Mouse (Mus musculus) cerebellum, postnatal 10 days (tissue): ENCODE measurements at regions not wholly inside any gene's neighbourhood (a gene's known extent, or its start where the extent isn't known, plus 50 kb on each side); places are given as distances from the start of the nearest gene placed in this dataset.

Experiments used
- DNase-seq, 2 experiments: peaks; one replicate each; pipeline ENCODE4 v3.0.0; 2021; ENCODE audit warnings: mixed read lengths in 2 of 2

DNA sequence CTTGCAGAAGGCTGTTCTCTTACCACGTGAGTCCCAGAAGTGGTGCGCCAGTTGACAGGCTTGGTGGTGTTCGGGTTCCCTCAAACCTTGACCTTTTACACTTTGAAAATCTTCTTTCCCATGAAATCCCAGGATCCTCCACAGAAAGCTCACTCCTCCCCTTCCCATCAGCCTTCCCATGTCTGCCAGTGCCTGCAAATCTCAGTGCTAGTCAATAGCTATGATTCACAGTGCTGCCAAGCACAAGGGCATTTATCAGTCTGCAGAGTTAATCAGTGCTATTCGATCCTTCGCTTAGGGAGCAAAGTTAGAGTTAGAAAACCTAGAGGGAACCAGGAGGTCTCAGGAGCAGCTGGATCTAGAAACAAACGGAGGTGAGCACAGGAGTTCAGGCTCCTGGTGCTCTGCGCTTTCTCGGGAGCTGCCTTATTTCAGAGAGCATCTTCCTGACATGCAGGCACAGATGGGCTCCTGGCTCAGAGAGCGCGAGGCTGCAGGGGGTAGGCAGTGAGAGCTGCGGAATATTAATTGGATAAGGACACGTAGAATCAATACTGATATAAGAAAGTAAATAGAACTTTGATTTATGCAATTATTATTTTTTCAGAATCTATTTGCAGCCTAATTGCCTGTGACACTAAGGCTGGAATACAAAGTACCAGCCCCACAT is 190.0 kb upstream of the Tgfbr2 start:
- DNase-seq = peak; percentile 50 to 73

DNA sequence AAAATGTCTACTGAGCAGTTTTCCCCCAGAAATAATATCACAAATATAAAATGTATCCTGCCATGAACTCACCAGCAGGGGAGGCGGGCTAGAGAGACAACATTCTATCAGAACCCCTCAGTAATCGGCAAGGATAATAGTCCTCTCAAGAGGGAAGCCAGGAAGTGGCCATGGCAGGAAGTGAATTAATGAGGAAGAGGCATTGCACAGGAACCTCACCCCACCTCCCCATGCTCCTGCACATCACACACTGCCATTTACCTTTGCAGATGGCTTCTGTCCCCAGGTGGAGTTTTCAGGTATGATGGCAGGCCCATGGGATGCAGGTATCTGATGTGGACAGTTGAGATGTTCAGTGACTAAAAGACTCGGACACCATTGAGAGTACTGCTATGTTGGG is 185.9 kb upstream of the Tgfbr2 start:
- DNase-seq = no peak

DNA sequence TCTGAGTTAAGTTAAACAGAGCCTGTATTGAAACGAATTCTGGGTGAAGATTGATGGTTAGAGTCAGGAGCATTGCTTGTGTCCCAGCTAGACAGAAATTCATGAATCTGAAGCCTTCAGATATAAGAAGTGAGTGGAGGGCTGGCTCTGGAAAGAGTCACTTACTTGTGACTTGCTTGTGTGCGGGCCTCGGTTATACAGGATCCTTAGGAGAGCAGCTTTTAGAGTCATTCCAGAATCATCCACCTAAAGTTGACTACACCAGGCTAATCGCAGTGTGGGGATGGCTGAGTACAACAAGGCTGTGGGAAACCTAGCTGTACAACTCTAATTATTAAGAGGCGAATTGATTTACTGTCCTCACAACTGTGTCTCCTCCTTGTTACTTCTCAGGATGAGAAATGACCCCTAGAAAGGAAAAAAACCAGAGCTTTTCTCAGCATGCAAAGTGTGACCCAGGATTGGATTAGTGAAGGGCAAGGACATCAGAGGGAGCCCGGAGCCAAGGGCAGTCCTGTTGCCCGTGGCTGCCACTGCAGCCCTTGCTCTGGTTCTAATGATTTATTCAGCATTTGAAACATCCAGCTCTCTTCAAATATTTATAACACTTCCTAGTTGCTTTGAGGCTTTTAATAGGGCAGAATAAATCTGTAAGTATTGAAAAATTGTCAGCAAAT is 179.0 kb upstream of the Tgfbr2 start:
- no peak for DNase-seq

DNA sequence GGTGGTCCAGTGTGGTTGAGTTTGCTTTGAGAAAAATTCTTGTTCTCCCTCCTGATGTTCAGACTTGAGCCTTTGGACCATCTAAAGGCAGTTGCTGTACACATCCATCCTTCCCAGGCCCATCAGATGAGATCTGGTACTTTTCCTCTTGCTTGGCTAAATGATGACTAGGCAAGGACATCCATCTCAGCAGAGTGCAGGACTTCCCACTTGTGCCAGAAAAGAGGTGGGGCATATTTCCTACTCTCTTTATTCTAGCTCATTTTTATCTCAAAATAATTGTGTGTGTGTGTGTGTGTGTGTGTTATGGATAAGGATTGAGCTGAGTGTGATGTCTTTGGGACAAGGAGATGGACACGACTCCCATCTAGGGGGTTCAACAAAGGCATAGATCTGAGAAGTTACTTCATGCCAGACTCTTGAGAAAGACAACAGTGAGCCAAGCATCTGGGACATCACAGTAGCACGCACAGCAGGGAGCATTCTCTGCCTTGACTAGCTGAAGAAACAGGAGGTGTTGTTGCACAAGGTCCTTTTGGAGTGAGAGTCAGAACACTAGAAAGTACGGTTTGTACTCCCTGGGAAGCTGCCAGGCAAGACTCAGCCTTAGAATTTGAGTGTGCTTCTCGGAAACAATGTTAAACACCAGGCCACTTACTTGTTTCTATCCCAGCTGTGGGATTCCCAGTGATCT is 177.8 kb upstream of the Tgfbr2 start:
- DNase-seq = no peak

DNA sequence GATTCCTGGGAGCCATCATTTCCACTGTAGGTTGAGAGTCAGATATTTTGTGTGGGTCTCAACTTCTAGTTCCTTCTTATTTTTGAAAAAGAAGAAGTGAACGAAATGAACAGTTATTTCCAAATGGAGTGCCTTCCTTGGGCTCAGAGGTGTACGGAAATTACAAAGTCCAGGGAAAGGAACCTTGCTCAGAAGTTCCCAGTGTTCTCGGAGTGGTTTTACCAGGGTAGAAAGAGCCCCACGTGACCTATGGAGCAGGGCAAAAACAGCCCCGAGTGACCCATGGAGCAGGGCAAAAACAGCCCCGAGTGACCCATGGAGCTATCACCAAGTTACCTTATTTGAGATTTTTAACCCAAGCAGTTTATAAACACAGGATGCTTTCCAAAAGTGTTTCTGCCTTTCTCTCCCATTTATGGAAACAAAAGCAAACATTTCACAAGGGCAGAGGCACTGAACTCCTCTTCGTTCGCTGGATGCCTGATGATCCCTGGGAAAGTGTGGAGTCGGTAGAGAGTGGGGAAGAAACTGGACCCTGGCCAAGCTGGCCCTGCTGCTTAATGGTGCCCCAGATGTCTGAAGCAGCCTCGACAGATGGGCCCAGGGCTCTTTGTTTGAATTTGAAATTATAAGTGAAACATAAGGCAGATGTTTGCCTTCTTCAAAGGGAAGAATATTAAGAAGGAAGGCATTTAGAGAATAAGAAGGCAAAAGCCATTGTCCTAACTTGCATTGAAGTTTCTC is 175.8 kb upstream of the Tgfbr2 start:
- peak; percentile 73 to 78 for DNase-seq

DNA sequence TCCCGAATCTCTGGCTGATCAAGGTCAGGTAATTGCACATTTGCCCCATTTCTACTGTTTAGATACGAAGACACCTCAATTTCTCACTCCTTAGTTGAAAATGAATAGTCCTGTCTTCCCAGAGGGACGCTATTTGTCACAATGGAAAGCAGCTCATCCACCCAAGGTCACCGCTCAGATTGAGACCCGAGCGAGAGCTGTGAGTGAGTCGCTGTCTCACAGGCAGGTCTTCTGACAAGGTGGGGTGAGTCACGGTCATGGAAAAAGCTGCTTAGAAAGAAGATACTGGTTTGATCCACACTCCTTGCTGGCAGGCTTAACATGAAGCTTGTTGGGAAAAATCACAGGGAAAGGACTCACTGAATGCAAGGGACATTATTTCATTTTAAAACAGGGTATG is 171.9 kb upstream of the Tgfbr2 start:
- DNase-seq = no peak

DNA sequence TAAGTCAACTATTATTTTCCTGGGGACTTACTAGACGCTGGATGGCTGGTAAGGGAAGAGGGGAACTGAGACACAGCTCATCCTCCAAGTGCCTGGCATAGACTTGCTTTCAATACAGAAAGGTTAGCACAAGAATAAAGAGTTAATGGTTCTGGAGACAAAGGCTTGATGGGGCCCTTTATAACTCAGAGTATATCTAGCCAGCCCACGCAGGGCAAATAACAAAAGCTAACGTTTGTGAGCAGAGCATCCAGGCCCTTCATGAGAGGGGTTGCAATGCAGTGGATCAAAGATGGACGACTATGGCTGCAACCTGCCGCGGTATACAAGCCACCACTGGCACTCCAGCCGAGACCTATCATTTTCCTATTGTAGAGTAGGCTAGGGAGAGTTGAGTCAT is 171.3 kb upstream of the Tgfbr2 start:
- DNase-seq = no peak

DNA sequence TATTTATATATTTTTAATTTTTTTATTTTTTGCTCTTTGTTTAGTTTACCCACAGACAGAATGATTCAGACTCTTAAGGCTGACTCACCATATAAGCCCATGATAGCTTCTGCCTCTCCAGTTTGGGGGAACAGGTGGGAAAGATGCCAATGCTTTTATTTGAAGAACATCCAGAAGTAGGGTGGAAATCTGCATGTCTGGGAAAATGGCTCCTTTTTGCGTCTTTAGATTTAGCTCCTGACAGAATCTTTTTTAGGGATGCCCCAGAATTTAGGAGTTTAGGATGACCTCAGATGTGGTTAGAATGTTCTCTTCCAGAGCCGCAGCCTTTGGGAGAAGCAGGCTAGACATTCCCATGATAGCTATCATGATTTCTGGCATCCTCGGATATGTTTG is 167.9 kb upstream of the Tgfbr2 start:
- no peak for DNase-seq

DNA sequence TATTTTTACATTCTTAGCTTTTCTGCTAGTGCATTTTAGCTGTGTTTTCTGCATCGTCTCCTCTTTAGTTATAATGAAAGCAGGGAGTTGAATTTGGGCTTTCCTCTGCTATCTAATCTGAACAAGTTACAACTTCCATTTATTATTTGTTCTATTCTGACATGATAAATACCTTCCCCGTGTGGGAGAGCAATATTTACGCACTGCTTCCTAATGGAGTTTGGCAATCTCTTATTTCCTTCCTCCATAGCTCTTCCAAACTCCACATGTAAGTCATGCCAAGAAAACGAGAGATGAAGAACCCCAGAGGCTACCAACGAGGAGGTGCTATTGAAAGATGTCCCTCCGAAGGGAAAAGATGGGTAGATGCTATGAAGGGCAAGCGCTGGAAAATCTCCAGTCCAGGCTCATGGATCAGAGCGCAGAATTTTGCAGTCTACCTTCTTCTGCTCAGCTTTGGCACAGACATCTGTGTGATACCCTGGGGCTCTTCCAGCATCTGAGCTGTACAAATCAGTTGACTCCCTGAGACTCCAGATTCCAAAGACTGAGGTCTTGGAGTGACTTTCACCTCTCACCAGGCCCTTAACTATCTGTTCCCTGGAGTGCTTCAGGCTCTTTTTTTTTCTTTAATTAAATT is 167.4 kb upstream of the Tgfbr2 start:
- peak; percentile 36 to 47 for DNase-seq

DNA sequence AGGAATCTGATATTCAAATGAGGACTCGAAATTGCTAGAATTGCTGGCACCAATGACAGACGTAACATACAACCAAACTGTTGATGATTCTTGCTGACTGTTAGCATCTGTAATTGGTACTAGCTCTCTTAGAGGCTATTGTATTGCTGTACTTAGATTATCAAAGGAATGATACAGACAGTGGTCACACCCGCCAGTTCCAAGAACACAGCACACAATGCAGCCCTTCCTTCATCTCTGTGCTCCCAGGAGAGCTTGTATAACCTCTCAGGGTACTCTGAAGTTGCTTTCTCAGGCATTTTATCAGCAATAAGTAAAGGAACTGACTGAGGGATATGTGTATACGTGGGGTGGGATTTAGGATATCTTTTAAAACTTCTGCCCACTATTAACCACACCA is 166.8 kb upstream of the Tgfbr2 start:
- DNase-seq = no peak

DNA sequence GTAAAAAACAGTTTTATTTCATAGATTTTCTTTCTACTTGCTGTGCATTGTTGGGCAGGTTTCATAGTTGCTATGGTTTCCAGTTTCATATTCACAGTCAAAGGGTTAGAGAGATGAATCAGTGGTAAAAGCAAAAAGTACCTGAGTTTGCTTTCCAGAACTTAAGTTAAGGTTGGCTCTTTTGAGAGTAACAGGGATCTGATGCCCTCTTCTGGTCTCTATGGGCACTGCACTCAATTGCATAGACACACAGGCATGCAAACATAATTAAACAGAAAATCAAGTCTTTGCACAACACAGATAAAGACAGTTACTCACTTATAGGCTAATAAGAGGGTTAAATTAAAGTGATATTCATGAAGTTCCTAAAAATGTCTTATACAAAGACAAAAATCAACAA is 165.8 kb upstream of the Tgfbr2 start:
- no peak for DNase-seq

DNA sequence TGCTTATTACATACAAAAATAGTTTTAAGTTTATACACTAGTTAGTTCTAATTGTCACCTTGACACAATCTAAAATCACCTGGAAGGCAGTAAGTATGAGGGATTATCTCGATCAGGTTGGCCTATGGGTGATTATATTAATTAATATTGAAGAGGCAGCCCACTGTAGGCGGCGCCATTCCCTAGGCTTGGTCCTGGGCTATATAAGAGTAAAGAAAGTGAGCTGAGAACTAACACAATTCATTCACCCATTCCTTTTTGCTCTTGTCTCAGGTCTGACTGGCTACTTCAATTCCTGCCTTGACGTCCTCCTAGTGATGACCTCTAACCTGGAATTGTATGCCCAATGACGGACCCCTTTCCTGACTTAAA is 163.6 kb upstream of the Tgfbr2 start:
- no peak for DNase-seq

DNA sequence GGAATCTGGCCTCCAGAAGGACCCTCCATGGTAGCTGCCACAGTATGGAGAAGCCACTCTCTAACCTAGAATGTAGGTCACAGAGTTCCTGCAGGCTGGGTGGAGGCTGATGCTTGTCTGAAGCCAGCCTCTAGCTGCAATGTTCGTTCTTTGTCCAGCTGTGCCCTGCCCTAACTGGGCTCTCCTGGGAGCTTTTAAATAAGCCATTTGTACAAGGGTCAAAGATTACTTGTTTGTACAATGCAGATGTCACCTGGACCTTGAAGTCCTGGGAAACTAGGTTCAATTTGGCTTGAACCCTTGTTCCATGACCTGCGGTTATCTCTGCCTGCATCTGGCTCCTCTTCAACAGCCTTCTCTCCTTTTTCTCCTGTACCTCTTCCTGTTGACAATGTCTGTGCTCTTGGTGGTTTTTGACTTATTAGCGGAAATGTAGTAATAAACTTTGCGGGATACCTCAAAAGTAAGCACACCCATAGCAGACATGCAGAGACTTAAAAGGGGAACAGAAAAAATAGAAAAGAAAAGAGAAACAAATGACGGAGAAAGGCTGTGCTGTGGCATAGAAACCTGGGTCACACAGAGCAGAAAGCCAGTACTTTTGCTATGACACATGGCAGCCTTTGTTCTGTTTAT is 163.1 kb upstream of the Tgfbr2 start:
- no peak for DNase-seq

DNA sequence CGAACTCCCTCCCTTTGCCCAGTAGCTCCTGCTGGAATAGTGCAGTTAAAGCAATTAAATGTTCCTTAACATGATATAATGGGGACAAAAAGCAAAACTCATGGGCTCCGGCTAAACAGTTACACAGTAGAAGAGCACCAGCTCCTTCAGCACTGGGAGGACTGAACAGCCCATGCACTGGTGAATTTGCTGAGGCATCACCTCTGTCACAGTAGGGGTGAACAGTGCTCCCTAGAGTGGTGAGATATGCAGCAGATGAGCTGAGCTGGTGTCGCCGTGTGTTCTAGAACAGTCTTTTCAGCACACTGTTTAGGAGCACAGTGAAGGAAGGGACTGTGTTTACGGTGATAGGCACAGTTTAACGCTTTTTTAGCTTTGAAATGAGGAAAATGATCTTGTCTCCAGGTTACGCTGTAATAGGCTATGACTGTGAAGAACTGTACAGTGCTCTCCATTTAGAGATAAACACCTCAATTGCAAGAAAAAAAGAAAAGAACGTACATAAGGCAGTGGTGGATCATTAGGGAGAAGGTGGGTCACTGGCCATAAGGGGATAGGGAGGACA is 162.4 kb upstream of the Tgfbr2 start:
- DNase-seq = no peak

DNA sequence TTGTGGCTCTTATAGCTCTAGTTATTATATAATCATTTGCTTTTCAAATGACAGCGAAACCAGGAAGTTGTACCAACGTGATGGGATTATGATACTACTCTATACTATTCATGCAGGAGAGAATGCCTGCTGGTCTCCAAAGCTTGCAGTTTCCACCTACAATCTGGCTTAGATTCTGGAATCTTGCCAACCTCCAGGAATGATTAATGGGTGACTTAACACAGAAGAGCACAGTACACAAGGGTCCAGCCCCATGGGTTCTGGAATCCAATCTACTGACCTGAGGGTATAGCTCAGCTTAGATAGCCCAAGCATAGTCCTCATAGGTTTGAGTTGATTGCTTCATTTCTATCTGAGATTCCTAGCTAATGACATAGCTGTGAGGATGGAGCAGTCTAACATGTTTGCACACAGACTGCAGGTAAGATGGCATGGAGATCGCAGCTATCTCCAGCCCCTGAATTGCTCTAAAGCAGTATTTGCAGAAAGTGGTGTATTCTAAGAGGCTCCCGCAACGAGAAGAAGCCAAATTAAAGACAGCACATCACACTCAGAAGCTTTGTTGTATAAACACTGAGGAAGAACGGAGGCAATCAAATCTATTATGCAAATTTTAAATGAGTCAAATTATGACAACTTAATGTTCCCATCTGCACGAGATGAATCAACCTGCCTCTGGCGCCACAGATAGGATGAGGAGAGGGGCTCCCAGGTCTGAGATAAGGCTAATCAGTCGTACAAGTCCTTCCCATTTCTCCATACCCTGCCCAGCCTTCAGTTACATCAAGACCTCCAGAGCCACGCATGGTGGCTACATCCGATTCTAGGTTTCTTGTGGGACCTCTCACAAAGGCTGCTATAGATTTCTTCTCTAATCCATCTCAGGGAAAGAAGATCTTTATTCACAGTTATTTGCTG is 160.7 kb upstream of the Tgfbr2 start:
- DNase-seq = peak in 1 of 2 experiments; percentile 29

DNA sequence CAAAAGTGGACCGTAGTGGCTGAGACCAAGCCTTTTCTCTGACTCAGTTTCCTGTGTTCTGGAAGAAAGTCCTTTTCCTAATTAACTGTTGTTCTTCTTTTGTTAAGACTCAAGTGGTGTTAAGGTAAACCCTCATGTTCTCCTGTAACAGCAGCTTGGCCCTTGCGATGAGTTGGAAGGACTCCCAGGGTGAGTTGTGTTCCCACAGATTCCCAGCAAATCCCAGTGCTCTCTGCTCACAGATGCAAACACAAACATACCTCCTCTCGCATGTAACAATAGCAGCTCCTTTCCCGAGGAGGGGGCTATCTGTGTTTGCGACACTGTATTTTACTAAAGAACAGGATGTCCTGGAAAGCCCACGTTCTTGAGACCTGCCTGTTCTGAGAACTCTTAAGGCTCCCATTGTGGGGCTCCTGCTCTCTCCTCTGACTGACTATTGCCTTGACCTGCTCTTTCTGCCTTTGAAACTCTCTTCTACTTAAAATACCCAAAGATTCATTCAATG is 158.8 kb upstream of the Tgfbr2 start:
- DNase-seq = no peak

DNA sequence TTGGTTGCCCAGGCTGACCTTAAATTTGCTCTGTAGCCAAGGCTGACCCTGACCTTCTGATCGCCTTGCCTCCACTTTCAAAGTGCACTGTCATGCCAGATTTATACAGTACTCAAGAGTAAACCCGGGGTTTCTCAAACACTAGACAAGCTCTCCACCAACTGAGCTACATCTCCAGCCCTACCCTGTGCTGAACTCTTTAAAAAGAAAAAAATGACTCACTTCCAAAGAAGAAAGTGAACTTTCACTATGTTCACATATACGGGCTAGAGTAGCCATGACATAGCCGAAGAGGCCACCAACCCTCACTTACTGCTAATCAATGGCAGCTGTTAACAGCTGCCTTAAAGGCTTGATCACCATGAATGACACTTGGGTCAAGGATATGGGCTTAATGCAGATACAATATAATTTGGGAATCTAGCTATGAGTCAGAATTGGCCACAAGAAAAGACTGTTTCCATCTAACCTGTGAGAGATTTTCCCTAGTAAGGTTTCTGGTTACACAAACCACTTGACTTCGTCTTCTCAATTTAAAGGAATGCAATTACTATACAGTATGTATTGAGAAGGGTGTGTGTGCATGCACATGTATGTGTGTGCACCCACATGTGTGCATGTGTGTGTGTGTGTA is 157.4 kb upstream of the Tgfbr2 start:
- DNase-seq = no peak

DNA sequence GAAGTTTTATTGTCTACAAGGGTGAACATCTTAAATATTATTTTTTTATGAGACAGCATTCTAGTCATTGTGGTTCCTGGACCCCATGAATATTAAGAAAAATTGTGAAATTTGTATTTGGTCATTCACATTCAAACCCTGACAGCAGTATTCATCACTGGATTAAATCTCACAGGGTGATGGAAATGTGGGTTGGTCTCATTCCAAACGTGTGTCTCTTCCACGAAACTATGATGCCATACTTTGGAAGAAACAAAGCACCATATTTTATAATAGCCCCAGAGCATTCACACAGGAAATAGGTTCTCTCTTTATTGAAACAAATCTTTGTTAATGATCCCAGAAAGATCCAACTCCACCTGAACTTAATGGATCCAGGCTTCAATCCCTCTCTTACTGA is 156.2 kb upstream of the Tgfbr2 start:
- no peak for DNase-seq

DNA sequence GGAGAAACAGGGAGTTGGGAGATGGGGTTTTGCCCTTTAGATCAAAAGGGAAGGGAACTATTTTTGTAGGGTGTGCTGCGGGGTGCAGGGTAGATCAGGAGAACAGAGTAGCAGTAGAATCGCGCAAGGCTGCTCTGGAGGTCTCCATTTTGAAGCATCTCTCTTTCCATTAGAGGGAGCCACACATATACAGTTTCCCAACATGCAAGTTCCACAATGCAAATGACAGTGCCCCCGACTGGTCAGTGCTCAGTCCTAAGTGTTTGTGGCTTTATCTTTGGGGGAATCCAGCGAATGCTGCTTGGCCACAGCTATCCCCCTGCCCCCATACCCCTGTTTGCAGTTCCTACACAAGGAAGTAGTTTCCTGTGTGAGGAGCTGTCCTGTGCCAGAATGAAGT is 155.6 kb upstream of the Tgfbr2 start:
- DNase-seq = no peak

DNA sequence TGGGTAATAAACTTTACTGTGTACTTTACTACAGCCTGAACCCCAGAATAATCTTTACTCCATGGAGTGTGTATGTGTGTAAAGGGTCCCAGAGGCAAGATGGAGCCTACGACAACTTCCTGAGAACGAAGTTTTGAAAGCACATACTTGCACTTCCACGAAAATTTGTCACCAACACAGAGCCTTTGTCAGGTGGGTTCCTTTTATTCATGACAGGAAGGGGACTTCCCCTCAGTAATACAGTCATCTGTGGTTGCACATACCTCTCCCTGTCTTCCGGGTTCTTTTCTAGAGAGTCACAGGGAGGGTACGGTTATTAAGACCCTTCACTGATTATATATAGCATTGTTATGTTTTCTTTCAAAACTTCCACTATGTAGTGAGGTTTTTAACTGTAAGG is 154.0 kb upstream of the Tgfbr2 start:
- no peak for DNase-seq
